Mouse (Mus musculus) stomach, embryonic 14.5 days (tissue): ENCODE results near the gene Fdxacb1. TPM values are rescaled to one million over a fixed set of nuclear protein-coding genes. Genes with fewer than 3 reads are reported as not detected.
A peak's percentile ranks its signal among the peaks of the same experiment; 100 is the strongest.

Experiments
- ATAC-seq: fragments of 200-750 bp; cut with Nextera tagmentation; 2 replicates; pipeline ENCODE4 v1.8.0; 2017; ENCODE audit warnings: low read depth, moderate TSS enrichment; ENCODE audit not compliant: insufficient number of reproducible peaks, insufficient read depth, low FRiP score
- H3K27ac ChIP-seq: fragments of 300-500 bp; sonication (generic); 2 replicates; pipeline ENCODE4 v1.5.1; 2014; ENCODE audit warnings: mild to moderate bottlenecking, low read length, moderate library complexity, mixed read lengths
- H3K27me3 ChIP-seq: fragments of 300-500 bp; sonication (generic); 2 replicates; pipeline ENCODE4 v1.6.1; 2014; ENCODE audit warnings: low read length, control low read depth, mixed read lengths; ENCODE audit not compliant: control insufficient read depth, insufficient read depth
- H3K36me3 ChIP-seq: fragments of 300-500 bp; sonication (generic); 2 replicates; pipeline ENCODE4 v1.6.1; 2014; ENCODE audit warnings: mild to moderate bottlenecking, control low read depth, low read length, moderate library complexity, mixed read lengths; ENCODE audit not compliant: control insufficient read depth, insufficient read depth
- H3K4me1 ChIP-seq: fragments of 300-500 bp; sonication (generic); 2 replicates; pipeline ENCODE4 v1.6.1; 2014; ENCODE audit warnings: low read length, control low read depth, mixed read lengths; ENCODE audit not compliant: control insufficient read depth, insufficient read depth
- H3K4me2 ChIP-seq: fragments of 300-500 bp; sonication (generic); replicated peaks from 2 replicates; pipeline ENCODE4 v1.6.1; 2014; ENCODE audit warnings: low read depth, low read length, control low read depth
- H3K4me3 ChIP-seq: fragments of 300-500 bp; sonication (generic); 2 replicates; pipeline ENCODE4 v1.5.1; 2014; ENCODE audit warnings: low read depth, low read length, control low read depth
- H3K9ac ChIP-seq: fragments of 300-500 bp; sonication (generic); replicated peaks from 2 replicates; pipeline ENCODE4 v1.6.1; 2014; ENCODE audit warnings: low read depth, mild to moderate bottlenecking, control low read depth, low read length, moderate library complexity, mixed read lengths
- H3K9me3 ChIP-seq: fragments of 300-500 bp; sonication (generic); 2 replicates; pipeline ENCODE4 v1.6.1; 2016; ENCODE audit warnings: low read depth, low read length, control low read depth; ENCODE audit not compliant: control insufficient read depth
- WGBS: fragments of 180-500 bp; shearing (Covaris S2); extraction: QIAGEN DNeasy Blood & Tissue Kit; methylation state at CpG from one replicate; pipeline ENCODE4 v1.1.7; 2014; 5-methylcytosine and 5-hydroxymethylcytosine counted together
- polyA plus RNA-seq: library from polyadenylated mRNA; unstranded; fragments of >200 nt; fragmentation: Nextera tagmentation; extraction: Ambion mirVana; gene quantifications from 2 replicates; pipeline ENCODE4 v1.2.1, GENCODE M21; 2014

The Fdxacb1 gene
- polyA plus RNA-seq, 1 experiment from 2014 or later = 13.7 TPM

GRCm38 (mm10) chr9:50742261-50742660 lies 25.8 kb upstream of the Fdxacb1 start:
- 88% methylated on average over 3 of the region's 3 CpGs for WGBS
- ATAC-seq = no peak

GRCm38 (mm10) chr9:50742744-50743143 lies 25.3 kb upstream of the Fdxacb1 start:
- no peak overlapping the region for H3K27ac ChIP-seq
- 81% methylated on average over 2 of the region's 2 CpGs for WGBS
- no peak for ATAC-seq

More at GRCm38 (mm10) chr9:50742261-50742660, 25.8 kb upstream of the Fdxacb1 start:
- Histone ChIP-seq H3K4me2 (no peak overlapping the region), H3K9ac (no peak overlapping the region), H3K36me3 (no peaks in the 10 kb centered on the region), H3K9me3 (no peaks in the 10 kb centered on the region), H3K4me3 (no peak overlapping the region), H3K27ac (no peak overlapping the region), H3K27me3 (no peaks in the 10 kb centered on the region), H3K4me1 (peaks cover 8% of the 10 kb centered on the region; the same call in 1 of the 2 replicates)

GRCm38 (mm10) chr9:50745806-50746205 lies 22.2 kb upstream of the Fdxacb1 start:
- Histone ChIP-seq H3K4me3 (peak overlapping the region; percentile 49), H3K27me3 (no peaks in the 10 kb centered on the region), H3K9me3 (no peaks in the 10 kb centered on the region), H3K4me1 (peaks cover 2% of the 10 kb centered on the region; the same call in 1 of the 2 replicates), H3K9ac (peak overlapping the region; percentile 50), H3K4me2 (peak overlapping the region; percentile 72), H3K27ac (peak overlapping the region; percentile 85), H3K36me3 (no peaks in the 10 kb centered on the region)
- ATAC-seq = peak; percentile 74
- 8% methylated on average over 7 of the region's 7 CpGs for WGBS

More at GRCm38 (mm10) chr9:50742744-50743143, 25.3 kb upstream of the Fdxacb1 start:
- Histone ChIP-seq H3K27me3 (no peaks in the 10 kb centered on the region), H3K4me2 (no peak overlapping the region), H3K36me3 (no peaks in the 10 kb centered on the region), H3K9ac (no peak overlapping the region), H3K4me1 (peaks cover 8% of the 10 kb centered on the region; the same call in 1 of the 2 replicates), H3K9me3 (no peaks in the 10 kb centered on the region), H3K4me3 (no peak overlapping the region)

- peaks cover 2% of the 10 kb centered on the region; the same call in 1 of the 2 replicates for H3K4me1 ChIP-seq
- peak within 1 kb of the TSS; percentile 85 for H3K27ac ChIP-seq
- H3K4me2 ChIP-seq = peak within 1 kb of the TSS; percentile 72
- H3K9me3 ChIP-seq = no peaks in the 10 kb centered on the region
- WGBS = 1% methylated on average over 19 of the region's 19 CpGs
- H3K27me3 ChIP-seq = no peaks in the 10 kb centered on the region
- peak within 1 kb of the TSS; percentile 50 for H3K9ac ChIP-seq
- H3K36me3 ChIP-seq = no peaks in the 10 kb centered on the region
- peak; percentile 90 for ATAC-seq
- peak within 1 kb of the TSS; percentile 49 for H3K4me3 ChIP-seq
Measured at GRCm38 (mm10) chr9:50746214-50746677, 21.8 kb upstream of the Fdxacb1 start, which contains the start of gene 2310030G06Rik. Gene 2310030G06Rik, minus strand, starts transcription at chr9:50746536.

- no peak overlapping the region for H3K9ac ChIP-seq
- no peaks in the 10 kb centered on the region for H3K9me3 ChIP-seq
- WGBS = 72% methylated on average over 6 of the region's 6 CpGs
- H3K36me3 ChIP-seq = no peaks in the 10 kb centered on the region
- no peak overlapping the region for H3K4me2 ChIP-seq
- peaks cover 9% of the 10 kb centered on the region; the same call in 1 of the 2 replicates for H3K4me1 ChIP-seq
- H3K27ac ChIP-seq = no peak overlapping the region
- H3K27me3 ChIP-seq = no peaks in the 10 kb centered on the region
- ATAC-seq = no peak
- H3K4me3 ChIP-seq = no peak overlapping the region
Measured at GRCm38 (mm10) chr9:50750706-50751105, 17.3 kb upstream of the Fdxacb1 start.

GRCm38 (mm10) chr9:50751323-50751722 lies 16.7 kb upstream of the Fdxacb1 start, which contains the start of gene Cryab:
Gene Cryab, plus strand, starts transcription at chr9:50751325.
- ATAC-seq = no peak
- Histone ChIP-seq H3K9ac (no peak within 1 kb of the TSS), H3K4me1 (peaks cover 9% of the 10 kb centered on the region; the same call in 1 of the 2 replicates), H3K27me3 (no peaks in the 10 kb centered on the region), H3K36me3 (no peaks in the 10 kb centered on the region), H3K9me3 (no peaks in the 10 kb centered on the region), H3K27ac (peak within 1 kb of the TSS; percentile 52; the same call in 1 of the 2 replicates), H3K4me3 (no peak within 1 kb of the TSS), H3K4me2 (0 out of 2 replicates have a peak within 1 kb of the TSS, but pooled peaks have one; percentile 10)
- WGBS = 67% methylated on average over 22 of the region's 22 CpGs

GRCm38 (mm10) chr9:50752054-50752602 lies 15.9 kb upstream of the Fdxacb1 start, which contains the start of gene Hspb2:
Gene Hspb2, minus strand, starts transcription at chr9:50752354.
- no peaks in the 10 kb centered on the region for H3K27me3 ChIP-seq
- peak; percentile 42; the same call in 1 of the 2 replicates for ATAC-seq
- H3K36me3 ChIP-seq = no peaks in the 10 kb centered on the region
- WGBS = 56% methylated on average over 14 of the region's 14 CpGs
- no peak within 1 kb of the TSS; the same call in 1 of the 2 replicates for H3K4me3 ChIP-seq
- peaks cover 7% of the 10 kb centered on the region; the same call in 1 of the 2 replicates for H3K4me1 ChIP-seq
- H3K9me3 ChIP-seq = no peaks in the 10 kb centered on the region
- 0 out of 2 replicates have a peak within 1 kb of the TSS, but pooled peaks have one; percentile 16 for H3K4me2 ChIP-seq
- H3K9ac ChIP-seq = no peak within 1 kb of the TSS
- peak within 1 kb of the TSS; percentile 52; the same call in 1 of the 2 replicates for H3K27ac ChIP-seq

- 64% methylated on average over 17 of the region's 17 CpGs for WGBS
- Histone ChIP-seq H3K27me3 (no peaks in the 10 kb centered on the region), H3K36me3 (no peaks in the 10 kb centered on the region), H3K4me2 (0 out of 2 replicates have a peak overlapping the region, but pooled peaks have one; percentile 16), H3K4me1 (peaks cover 7% of the 10 kb centered on the region; the same call in 1 of the 2 replicates), H3K27ac (no peak overlapping the region), H3K9me3 (no peaks in the 10 kb centered on the region), H3K9ac (no peak overlapping the region), H3K4me3 (no peak overlapping the region; the same call in 1 of the 2 replicates)
- 0 out of 2 replicates have a peak, but pooled peaks have one; percentile 61 for ATAC-seq
Measured at GRCm38 (mm10) chr9:50752784-50753615, 15.0 kb upstream of the Fdxacb1 start.
